Mouse (Mus musculus) limb, embryonic 14.5 days (tissue): ENCODE measurements at regions not wholly inside any gene's neighbourhood (a gene's known extent, or its start where the extent isn't known, plus 50 kb on each side); places are given as distances from the start of the nearest gene placed in this dataset.

Experiments
- ATAC-seq: fragments of 200-750 bp; cut with Nextera tagmentation; 2 replicates; pipeline ENCODE4 v1.8.0; 2017; ENCODE audit warnings: low read depth, moderate number of reproducible peaks, moderate TSS enrichment; ENCODE audit not compliant: low FRiP score
- DNase-seq: peaks from one replicate; pipeline ENCODE4 v3.0.0-alpha.2; 2015; ENCODE audit warnings: low spot score
- H3K27ac ChIP-seq: fragments of 300-500 bp; sonication (generic); replicated peaks from 2 replicates; pipeline ENCODE4 v1.5.1; 2014; ENCODE audit warnings: low read depth, mild to moderate bottlenecking, low read length, moderate library complexity, mixed read lengths
- H3K27me3 ChIP-seq: fragments of 300-500 bp; sonication (generic); 2 replicates; pipeline ENCODE4 v1.6.1; 2014; ENCODE audit warnings: low read length, mixed read lengths; ENCODE audit not compliant: control insufficient read depth, insufficient read depth
- H3K36me3 ChIP-seq: fragments of 300-500 bp; sonication (generic); 2 replicates; pipeline ENCODE4 v1.6.1; 2014; ENCODE audit warnings: mild to moderate bottlenecking, low read length, moderate library complexity, mixed read lengths; ENCODE audit not compliant: control insufficient read depth, insufficient read depth
- H3K4me1 ChIP-seq: fragments of 300-500 bp; sonication (generic); 2 replicates; pipeline ENCODE4 v1.6.1; 2014; ENCODE audit warnings: antibody characterized with exemption, low read length, mixed read lengths; ENCODE audit not compliant: control insufficient read depth, insufficient read depth
- H3K4me2 ChIP-seq: fragments of 300-500 bp; sonication (generic); replicated peaks from 2 replicates; pipeline ENCODE4 v1.6.1; 2014; ENCODE audit warnings: low read depth, mild to moderate bottlenecking, low read length, moderate library complexity; ENCODE audit not compliant: severe bottlenecking
- H3K4me3 ChIP-seq: fragments of 300-500 bp; sonication (generic); replicated peaks from 2 replicates; pipeline ENCODE4 v1.5.1; 2014; ENCODE audit warnings: low read length
- H3K9ac ChIP-seq: fragments of 300-500 bp; sonication (generic); 2 replicates; pipeline ENCODE4 v1.6.1; 2014; ENCODE audit warnings: mild to moderate bottlenecking, low read depth, low read length, moderate library complexity; ENCODE audit not compliant: severe bottlenecking
- H3K9me3 ChIP-seq: fragments of 300-500 bp; sonication (generic); 2 replicates; pipeline ENCODE4 v1.6.1; 2016; ENCODE audit warnings: low read length; ENCODE audit not compliant: control insufficient read depth
- POLR2A ChIP-seq: fragments of 200-500 bp; IDR thresholded peaks from 2 replicates; pipeline ENCODE4 v1.8.0; 2012; ENCODE audit warnings: inconsistent platforms, mild to moderate bottlenecking, moderate library complexity, borderline replicate concordance; ENCODE audit not compliant: insufficient read depth, insufficient read length; ENCODE audit errors: extremely low read depth
- WGBS: fragments of 180-500 bp; shearing (Covaris S2); extraction: QIAGEN DNeasy Blood & Tissue Kit; methylation state at CpG from one replicate; pipeline ENCODE4 v1.1.7; 2014; 5-methylcytosine and 5-hydroxymethylcytosine counted together

DNA sequence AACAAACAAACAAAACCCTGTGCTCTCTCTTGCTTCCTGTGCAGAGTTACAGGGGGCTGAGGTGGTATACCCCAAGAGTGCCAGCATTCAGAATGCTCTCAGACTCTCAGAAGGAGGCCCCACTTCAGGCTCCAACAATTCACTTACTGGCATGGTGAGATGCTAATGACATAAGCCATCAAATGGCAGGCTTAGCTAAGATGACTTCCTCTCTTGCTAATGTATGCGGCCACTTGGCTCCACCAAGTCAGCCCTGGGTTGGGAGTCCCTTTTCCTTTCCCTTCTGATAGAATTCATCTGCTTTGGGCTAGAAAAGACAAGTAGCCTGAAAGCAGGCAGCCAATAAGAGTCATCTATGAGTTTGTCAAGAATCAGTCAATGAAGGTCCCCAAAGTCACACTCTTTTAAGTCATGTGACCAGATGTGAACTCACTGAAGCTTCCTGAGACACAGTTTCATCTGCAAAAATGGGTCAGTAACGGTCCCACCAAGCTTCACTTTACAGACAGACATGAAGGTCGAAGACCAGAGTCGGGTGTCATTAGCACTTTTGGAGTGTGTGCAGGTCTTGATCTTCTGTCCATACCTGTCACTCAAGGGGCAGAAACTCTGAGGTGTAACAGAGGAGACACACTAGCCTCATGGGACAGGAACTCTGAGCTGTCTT, 189.1 kb upstream of the Lpp start:
- H3K4me2 ChIP-seq, result no peak overlapping the region
- H3K27ac ChIP-seq, result no peak overlapping the region
- no peaks in the 10 kb centered on the region for H3K9me3 ChIP-seq
- no peak for TF ChIP-seq POLR2A
- H3K4me1 ChIP-seq, result peaks cover 5% of the 10 kb centered on the region; the same call in 1 of the 2 replicates
- no peaks in the 10 kb centered on the region for H3K36me3 ChIP-seq
- no peaks in the 10 kb centered on the region for H3K27me3 ChIP-seq
- ATAC-seq, result no peak
- DNase-seq, result no peak
- H3K9ac ChIP-seq, result no peak overlapping the region
- WGBS, result 81% methylated on average over 4 of the region's 4 CpGs
- no peak overlapping the region for H3K4me3 ChIP-seq

DNA sequence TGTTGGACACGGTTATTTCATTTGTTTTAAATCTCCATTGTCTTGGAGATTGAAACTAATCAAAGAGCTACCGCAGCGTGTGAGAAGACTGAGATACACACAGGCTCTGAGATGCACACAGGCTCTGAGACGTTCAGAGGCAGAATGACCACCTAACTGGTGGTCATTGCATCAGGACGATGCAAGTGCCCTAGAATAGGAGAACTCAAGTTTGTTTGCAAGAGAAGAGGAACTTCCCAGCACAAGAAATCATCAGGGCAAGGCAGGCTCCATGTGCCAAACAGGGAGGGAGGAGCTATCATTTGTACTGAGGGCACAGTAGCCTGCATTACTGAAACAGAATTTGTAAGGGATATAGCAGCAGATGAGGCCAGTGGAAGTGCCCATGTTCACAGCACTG, 190.7 kb upstream of the Lpp start:
- 79% methylated on average over 5 of the region's 5 CpGs for WGBS
- TF ChIP-seq POLR2A, result no peak

GRCm38 (mm10) chr16:24201455-24201854, 191.9 kb upstream of the Lpp start:
- ATAC-seq, result no peak
- WGBS, result 83% methylated on average over 7 of the region's 7 CpGs

More for the DNA sequence above, 190.7 kb upstream of the Lpp start:
- Histone ChIP-seq H3K27me3 (no peaks in the 10 kb centered on the region), H3K9me3 (no peaks in the 10 kb centered on the region), H3K4me2 (no peak overlapping the region), H3K9ac (no peak overlapping the region), H3K4me1 (peaks cover 11% of the 10 kb centered on the region), H3K27ac (no peak overlapping the region), H3K4me3 (no peak overlapping the region), H3K36me3 (no peaks in the 10 kb centered on the region)
- ATAC-seq, result no peak
- no peak for DNase-seq

DNA sequence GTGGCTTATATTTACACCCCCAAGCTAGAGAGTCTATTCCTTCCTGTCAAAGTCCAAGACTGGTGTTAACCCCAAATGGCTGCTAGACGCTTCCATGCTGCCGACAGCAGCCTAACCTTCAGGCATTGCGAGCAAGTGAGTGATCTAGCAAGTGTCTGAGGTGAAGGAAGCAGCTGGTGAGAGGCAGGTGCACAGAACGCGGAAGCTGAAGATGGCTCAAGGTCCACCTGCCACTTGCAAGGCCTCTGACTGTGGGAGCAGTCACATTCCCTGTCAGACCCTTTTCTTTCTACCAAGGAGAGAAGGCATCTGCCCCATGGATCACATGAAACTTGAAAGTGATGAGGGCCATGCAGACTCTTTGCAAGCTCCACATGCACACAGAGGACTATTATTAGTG, 193.1 kb upstream of the Lpp start:
- no peaks in the 10 kb centered on the region for H3K9me3 ChIP-seq
- no peak for ATAC-seq
- H3K4me1 ChIP-seq, result peaks cover 7% of the 10 kb centered on the region
- DNase-seq, result no peak
- no peak overlapping the region for H3K27ac ChIP-seq
- WGBS, result 85% methylated on average over 5 of the region's 5 CpGs
- H3K4me2 ChIP-seq, result no peak overlapping the region
- no peak overlapping the region for H3K4me3 ChIP-seq
- no peaks in the 10 kb centered on the region for H3K36me3 ChIP-seq
- no peak overlapping the region for H3K9ac ChIP-seq
- H3K27me3 ChIP-seq, result no peaks in the 10 kb centered on the region
- no peak for TF ChIP-seq POLR2A

More at GRCm38 (mm10) chr16:24201455-24201854, 191.9 kb upstream of the Lpp start:
- H3K4me2 ChIP-seq, result no peak overlapping the region
- DNase-seq, result no peak
- no peaks in the 10 kb centered on the region for H3K27me3 ChIP-seq
- no peak overlapping the region for H3K27ac ChIP-seq
- no peak overlapping the region for H3K9ac ChIP-seq
- no peaks in the 10 kb centered on the region for H3K9me3 ChIP-seq
- H3K36me3 ChIP-seq, result no peaks in the 10 kb centered on the region
- no peak for TF ChIP-seq POLR2A
- H3K4me3 ChIP-seq, result no peak overlapping the region
- peaks cover 11% of the 10 kb centered on the region for H3K4me1 ChIP-seq

DNA sequence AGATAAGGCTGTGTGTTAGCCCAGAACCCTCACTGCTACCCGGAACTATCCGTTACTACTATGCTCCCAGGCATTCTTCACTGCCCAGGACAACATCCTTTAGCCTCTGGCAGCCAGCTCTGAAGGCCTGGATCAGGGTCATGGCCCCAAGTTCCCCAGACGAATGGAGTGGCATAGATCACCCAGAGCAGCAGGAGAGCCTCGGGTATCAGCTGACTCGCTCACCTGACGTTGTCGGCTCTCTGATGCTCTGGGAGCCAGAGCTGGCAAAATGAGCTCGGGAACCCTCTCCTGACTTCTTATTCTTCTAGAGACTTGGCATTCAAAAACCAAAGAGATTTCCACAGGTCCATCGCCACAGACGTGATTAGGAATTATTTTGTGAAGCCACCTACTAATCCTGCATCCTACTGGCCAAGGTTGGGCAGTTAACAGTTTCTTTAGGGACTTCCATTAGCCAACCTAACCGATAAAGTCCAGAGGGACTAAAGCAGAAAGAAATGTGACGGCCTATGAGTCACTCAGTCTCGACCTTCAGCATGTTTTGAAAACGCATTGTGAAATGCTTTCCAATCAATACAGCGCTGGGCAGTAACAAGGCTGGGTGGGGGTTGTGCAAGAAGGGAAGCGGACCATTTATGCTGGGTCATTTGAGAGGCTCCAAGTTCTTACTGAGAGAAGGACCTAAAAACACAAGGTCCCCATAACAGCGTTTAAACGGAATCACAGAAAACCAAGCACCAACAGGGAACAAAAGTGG, 193.7 kb upstream of the Lpp start:
- no peak overlapping the region for H3K4me3 ChIP-seq
- peaks cover 7% of the 10 kb centered on the region; the same call in 1 of the 2 replicates for H3K4me1 ChIP-seq
- no peak overlapping the region for H3K4me2 ChIP-seq
- ATAC-seq, result no peak
- no peaks in the 10 kb centered on the region for H3K27me3 ChIP-seq
- no peak for DNase-seq
- H3K36me3 ChIP-seq, result no peaks in the 10 kb centered on the region
- no peak overlapping the region for H3K27ac ChIP-seq
- H3K9me3 ChIP-seq, result no peaks in the 10 kb centered on the region
- WGBS, result 86% methylated on average over 18 of the region's 18 CpGs
- H3K9ac ChIP-seq, result no peak overlapping the region
- no peak for TF ChIP-seq POLR2A
